Mouse (Mus musculus) spleen, adult 2 months (tissue): ENCODE measurements around the gene Serpinb6a.

ENCODE experiments used
- CTCF ChIP-seq: fragments of 200-500 bp; IDR thresholded peaks from 2 replicates; pipeline ENCODE4 v1.5.1; 2011; ENCODE audit warnings: mild to moderate bottlenecking, inconsistent platforms; ENCODE audit not compliant: insufficient read depth, insufficient read length, insufficient replicate concordance; ENCODE audit errors: extremely low read depth
- POLR2A ChIP-seq: fragments of 200-500 bp; IDR thresholded peaks from 2 replicates; pipeline ENCODE4 v1.6.1; 2011; ENCODE audit warnings: low read depth, low read length, inconsistent platforms

DNA sequence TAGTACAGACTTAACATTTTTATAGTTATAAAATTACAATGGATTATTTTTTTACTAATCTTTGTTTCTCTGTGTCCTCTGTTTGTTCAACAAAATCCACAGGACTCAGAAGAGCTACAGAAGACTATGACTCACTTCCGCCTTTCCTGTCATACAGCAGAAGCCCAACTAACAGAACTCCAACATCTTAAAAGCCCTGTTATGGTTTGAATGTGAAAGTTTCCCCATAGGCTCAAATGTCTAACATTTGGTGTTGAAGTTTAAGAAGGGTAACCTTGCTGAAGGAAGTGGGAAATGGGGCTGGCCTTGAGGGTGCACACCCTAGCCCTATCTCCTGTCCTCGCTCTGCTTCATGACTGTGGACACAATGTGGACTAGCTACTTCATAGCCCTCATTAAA lies 42.8 kb downstream of the Serpinb6a start:
- no peak for TF ChIP-seq CTCF
- TF ChIP-seq POLR2A = no peak
